Mouse (Mus musculus): ENCODE data around the gene Uqcr11. TPM values are rescaled to one million over a fixed set of nuclear protein-coding genes. Genes with fewer than 3 reads are reported as not detected.
A peak's percentile ranks its signal among the peaks of the same experiment; 100 is the strongest.

Gene Uqcr11
- total RNA-seq, 1 experiment from 2014 or later = 35.4 TPM

DNA sequence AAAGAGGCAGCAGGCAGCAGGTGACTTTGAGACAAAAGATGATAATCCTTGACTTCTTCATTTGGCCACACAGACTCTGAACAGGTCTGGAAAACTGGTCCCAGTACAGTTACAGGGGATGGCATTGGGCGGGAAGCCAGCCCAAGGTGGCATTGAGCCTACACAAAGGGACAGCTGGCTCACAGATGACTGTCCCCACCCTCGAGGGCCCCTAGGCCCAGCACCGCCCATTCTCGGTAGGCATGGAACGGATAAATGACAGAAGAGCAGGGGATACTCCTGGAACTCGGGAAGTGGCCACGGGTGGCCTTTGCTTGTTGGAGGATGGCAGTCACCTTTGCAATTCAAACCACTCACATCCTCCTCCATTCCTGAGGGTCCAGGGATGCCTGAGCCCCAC lies 21.3 kb downstream of the Uqcr11 start:
- ATAC-seq (ENCODE audit: extremely low read depth, insufficient number of reproducible peaks, low FRiP score, poor library complexity, severe bottlenecking) = no peak

DNA sequence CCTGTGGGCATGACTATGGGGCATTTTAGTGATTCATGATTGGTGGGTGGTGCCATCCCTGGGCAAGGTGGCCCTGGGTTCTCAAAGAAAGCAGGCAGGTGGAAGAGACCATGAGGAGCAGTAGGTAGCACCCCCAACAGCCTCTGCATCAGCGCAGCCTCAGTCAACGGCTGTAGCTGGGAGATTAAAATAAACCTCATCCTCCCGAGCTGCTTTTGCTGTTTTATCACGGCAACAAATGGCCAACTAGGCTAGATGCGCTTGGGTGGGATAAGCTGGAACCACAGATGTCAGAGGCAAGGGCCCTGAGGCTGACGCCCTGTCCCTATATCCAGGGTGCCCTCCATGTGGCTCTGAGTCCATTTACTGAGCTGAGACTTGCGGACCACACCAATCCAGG lies 21.9 kb downstream of the Uqcr11 start:
- no peak for ATAC-seq (ENCODE audit: extremely low read depth, insufficient number of reproducible peaks, low FRiP score, poor library complexity, severe bottlenecking)

DNA sequence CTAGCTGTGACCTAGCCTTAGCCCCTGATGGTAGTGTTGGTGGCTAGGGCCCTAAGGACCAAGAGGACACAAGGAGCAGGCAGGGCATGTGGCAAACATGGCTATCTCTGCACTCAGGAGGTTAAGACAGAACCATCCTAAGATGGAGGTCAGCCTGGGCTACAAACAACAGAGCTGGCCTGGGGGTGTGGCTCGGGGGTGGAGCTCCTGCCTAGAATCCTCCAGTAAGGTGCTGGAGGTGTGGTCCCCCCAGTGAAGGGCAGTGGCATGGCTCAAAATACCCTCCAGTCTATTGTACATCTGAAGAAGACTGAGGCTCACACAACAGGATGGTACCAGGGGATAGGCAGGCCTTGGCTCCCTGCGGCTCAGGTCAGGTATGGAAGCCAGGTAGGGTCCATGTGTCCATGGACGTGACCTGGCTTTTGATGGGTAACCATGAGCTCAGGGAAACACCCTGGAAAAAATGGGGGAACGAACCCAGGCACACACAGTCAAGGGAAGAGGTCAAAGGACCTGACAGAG lies 22.5 kb downstream of the Uqcr11 start:
- ATAC-seq (ENCODE audit: extremely low read depth, insufficient number of reproducible peaks, low FRiP score, poor library complexity, severe bottlenecking) = no peak

DNA sequence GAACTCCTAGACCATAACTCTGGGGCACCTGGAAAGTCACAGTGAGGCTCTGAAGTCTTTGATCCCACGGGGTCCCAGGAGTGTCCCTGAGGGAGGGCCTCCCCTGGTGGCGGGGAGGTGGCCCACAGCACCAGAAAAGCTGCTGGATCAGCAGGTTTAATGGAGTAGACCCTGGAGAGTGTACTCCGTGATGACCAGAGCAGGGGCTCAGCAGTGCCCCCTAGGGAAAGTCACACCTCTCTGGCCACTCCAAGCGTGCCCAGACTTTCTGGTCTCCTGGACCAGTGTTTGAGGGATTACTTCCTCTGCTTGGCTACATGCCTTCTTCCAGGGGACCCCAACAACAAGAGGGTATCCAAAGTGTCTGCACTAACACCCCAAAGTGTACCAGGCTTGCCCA lies 23.2 kb downstream of the Uqcr11 start:
- ATAC-seq (ENCODE audit: extremely low read depth, insufficient number of reproducible peaks, low FRiP score, poor library complexity, severe bottlenecking) = no peak

DNA sequence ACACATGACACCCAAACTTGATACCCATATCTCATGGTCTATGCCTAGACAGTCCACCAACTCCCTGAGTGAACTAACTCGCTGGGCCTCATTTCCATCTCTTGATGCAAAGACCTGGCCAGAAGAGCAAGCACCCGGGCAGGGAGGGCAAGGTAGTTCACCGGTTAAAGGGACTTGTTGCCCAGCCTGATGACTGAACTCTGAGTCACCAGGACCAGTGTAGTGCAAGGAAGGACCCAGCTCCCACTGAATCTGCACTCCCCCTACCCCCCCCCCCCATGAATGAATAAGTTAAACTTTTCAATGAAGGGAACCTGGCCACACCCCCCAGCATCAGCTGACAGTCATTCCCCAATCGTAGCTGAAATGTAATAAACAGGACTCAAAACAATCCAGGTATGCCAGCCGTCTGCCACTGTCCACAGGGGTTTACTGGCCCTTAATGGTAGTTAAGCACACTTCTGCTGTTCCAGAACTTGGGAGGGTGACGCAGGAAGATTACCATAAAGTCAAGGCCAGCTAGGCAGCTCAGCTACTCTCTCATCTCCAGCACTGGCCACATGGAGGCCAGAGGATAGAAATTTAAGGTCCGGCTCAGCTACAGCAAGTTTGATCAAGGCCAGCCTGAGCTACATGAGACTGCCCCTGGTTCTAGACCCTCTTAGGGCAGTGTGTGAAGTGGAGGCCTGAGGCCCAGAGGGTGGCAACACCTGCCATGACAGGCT lies 23.8 kb downstream of the Uqcr11 start:
- ATAC-seq (ENCODE audit: extremely low read depth, insufficient number of reproducible peaks, low FRiP score, poor library complexity, severe bottlenecking) = no peak

DNA sequence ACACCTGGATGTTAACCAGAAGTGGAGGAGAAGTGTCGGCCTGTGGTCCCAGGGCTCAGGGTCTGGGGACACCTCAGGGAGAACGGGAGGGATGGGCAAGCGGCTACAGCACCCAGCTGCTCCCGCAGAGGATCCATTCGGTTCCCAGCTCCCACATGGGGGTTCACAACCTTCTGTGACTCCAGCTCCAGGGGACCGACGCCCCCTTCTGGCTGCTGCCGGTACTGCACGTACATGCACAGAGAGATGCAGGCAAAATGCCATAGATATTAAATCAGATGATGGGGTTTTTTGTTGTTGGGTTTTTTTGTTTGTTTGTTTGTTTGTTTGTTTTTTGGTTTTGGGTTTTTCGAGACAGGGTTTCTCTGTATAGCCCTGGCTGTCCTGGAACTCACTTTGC lies 28.9 kb downstream of the Uqcr11 start:
- no peak for ATAC-seq (ENCODE audit: extremely low read depth, insufficient number of reproducible peaks, low FRiP score, poor library complexity, severe bottlenecking)

DNA sequence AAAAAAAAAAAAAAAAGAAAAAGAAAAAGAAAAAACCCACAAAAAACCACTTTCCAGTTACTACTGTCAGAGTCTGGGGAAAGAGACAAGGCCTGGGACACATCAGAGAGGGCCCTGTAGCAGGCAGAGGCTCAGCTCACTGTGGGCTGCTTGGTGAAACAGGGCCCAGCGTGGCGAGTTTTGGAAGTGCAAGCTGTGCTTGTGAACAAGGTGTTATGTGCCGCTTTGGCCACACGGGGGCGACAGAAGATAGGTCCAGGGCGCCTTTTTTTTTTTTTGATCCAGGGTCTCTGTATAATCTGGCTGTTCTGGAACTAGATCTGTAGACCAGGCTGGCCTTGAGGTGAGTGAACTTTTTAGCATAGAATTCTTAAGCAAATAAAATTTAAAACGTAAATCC lies 30.5 kb downstream of the Uqcr11 start:
- ATAC-seq (ENCODE audit: extremely low read depth, insufficient number of reproducible peaks, low FRiP score, poor library complexity, severe bottlenecking) = peak; percentile 81

DNA sequence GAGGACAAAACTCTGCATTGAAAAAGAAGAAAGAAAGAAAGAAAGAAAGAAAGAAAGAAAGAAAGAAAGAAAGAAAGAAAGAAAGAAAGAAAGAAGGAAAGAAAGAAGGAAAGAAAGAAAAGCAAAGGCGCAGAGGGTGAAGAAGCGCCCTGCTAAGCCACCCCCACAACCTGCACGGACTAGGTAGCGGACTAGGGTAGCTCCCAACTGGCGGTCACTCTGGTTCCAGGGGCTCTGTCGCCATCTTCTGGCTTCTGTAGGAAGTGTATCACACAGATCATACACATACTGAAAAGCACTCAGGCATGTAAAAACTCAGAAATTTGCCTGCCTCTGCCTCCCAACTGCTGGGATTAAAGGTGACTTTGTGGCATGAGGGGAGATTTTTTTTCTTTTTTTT lies 32.6 kb downstream of the Uqcr11 start:
- ATAC-seq (ENCODE audit: extremely low read depth, insufficient number of reproducible peaks, low FRiP score, poor library complexity, severe bottlenecking) = no peak

DNA sequence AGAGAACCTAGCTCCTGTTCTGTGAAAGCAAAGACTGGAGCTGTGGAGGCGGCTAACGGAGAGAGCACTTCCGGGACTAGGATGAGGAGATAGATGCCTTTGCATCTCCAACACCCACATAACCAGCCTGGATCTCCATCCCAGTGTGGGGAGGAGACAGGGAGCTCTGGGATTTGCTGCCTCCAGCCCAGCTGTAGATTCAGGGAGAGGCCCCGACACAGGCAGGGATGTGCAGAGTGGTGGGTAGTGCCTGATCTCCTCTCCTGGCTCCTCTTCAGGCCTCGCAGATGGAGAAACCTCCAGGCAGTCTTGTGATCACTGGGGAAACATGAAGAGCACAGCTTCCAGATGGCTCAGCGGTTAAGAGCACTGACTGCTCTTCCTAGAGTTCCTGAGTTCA lies 33.9 kb downstream of the Uqcr11 start:
- no peak for ATAC-seq (ENCODE audit: extremely low read depth, insufficient number of reproducible peaks, low FRiP score, poor library complexity, severe bottlenecking)

DNA sequence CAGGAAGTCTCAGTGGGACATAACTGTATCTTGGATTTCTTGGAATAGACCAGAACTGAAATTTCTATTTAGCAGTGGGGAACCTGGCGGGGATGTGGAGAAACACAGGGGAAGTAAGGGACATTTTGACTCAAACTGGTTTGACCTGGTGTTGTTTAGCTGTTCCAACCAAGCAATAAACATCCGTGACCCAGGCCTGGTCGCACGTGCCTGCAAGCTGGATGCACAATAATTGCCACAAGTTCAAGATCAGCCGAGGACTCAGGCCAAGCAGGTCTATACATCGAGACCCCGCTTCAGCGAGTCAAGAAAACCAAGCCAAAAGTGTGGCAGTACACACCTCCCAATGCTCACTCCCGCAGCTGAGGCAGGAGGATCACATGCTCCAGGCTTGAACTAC lies 34.6 kb downstream of the Uqcr11 start:
- ATAC-seq (ENCODE audit: extremely low read depth, insufficient number of reproducible peaks, low FRiP score, poor library complexity, severe bottlenecking) = no peak

DNA sequence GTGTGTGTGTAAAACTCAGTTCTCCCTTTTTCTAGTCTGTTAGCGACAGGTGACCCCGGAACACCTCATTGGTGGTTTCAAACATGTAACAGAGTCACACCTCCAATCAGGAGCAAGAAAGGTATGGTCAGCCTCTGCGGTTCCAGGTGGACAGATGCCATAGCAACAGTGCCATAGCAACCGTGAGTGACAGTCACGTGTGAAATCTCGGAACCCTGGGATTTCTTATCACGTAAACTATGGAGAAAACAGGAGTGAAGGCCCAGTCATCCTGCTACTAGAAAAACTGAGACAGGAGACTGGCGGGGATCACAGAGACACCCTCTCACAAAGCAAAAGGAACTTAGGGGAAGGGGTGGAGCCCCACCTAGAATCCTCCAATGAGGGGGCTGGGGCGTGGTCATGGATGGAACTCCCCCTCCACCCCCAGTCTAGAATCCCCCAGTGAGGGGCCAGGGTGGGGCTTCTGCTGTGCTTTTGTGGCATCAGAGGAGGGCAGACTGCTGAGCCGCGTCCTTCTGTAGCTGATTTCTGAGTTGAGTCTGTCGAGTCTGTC lies 35.1 kb downstream of the Uqcr11 start:
- peak; percentile 57 for ATAC-seq (ENCODE audit: extremely low read depth, insufficient number of reproducible peaks, low FRiP score, poor library complexity, severe bottlenecking)

DNA sequence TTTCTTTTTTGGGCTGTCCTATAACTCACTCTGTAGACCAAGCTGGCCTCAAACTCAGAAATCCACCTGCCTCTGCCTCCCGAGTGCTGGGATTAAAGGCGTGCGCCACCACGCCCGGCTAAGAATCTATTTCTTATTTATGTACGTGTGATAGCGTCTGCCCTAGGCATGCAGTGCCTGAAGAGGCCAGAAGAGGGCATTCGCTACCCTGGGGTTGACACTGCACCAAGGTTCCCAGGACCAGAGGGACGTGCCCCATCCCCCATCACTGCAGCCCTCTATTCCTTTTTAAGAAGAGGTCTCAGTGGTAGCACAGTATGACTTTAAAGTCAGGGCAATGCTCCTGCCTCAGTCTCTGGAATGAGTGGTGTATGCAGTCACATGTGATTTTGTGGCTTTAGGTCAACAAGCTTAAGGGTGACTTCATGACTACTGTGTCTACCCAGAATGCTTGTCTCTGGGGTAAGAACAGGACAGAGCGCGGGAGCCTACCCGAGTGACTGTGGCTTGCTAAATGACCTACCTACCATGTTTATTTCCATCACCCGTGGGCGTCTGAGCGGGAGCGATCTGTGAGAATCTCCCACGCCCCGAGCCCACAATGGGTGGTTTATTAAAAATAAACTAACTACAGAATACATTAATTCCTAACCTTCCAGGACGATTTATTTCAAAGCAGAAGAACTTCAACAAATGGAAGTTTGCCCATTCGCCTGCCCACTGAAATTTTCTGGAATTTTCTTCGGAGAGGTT lies 36.5 kb downstream of the Uqcr11 start:
- ATAC-seq (ENCODE audit: extremely low read depth, insufficient number of reproducible peaks, low FRiP score, poor library complexity, severe bottlenecking) = no peak

DNA sequence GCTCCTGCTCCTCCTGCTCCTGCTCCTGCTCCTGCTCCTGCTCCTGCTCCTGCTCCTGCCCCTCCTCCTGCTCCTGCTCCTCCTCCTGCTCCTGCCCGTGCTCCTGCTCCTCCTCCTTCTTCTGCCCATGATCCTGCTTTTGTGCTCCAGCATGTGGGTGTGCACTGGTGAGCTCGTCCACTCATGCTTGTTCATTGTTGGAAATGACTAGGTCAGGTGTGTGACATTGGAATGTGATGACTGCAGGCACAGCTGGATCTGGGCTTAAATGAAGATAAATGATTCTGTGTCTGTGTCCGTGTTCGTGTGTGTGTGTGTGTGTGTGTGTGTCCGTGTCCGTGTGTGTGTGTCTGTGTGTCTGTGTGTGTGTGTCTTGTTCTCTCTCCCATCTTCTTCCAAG lies 38.2 kb downstream of the Uqcr11 start:
- no peak for ATAC-seq (ENCODE audit: extremely low read depth, insufficient number of reproducible peaks, low FRiP score, poor library complexity, severe bottlenecking)

DNA sequence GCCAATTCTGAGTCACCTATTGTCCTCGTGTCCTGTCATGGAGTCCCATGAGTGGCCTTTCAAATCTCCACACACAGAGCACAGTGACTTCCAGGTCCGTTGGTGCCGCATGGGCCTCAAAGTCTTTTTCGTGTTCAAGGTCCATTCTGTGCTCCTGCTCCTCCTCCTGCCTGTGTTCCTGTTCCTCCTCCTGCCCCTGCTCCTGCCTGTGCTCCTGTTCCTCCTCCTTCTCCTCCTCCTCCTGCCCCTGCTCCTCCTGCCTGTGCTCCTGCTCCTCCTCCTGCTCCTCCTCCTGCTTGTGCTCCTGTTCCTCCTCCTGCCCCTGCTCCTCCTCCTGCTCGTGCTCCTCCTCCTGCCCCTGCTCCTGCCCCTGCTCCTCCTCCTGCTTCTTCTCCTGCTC lies 38.7 kb downstream of the Uqcr11 start:
- ATAC-seq (ENCODE audit: extremely low read depth, insufficient number of reproducible peaks, low FRiP score, poor library complexity, severe bottlenecking) = no peak

DNA sequence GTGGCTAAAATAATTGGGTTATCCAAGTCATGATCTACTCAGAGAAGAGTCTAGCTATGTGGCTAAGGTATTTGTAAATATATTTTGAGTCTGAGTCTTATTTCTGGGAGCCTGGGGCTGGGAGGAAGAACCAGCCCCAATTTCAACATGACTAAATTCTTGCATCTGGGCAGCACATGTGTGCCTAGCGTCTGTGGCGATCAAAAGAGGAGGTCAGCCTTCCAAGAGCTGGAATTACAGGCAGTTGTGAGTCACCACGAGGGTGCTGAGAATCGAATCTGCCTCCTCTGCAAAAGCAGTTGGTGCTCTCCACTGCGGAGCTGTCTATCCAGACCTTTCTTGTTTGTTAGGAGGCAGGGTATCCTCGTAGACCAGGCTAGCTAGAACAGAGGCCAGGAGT lies 40.9 kb downstream of the Uqcr11 start:
- no peak for ATAC-seq (ENCODE audit: extremely low read depth, insufficient number of reproducible peaks, low FRiP score, poor library complexity, severe bottlenecking)

DNA sequence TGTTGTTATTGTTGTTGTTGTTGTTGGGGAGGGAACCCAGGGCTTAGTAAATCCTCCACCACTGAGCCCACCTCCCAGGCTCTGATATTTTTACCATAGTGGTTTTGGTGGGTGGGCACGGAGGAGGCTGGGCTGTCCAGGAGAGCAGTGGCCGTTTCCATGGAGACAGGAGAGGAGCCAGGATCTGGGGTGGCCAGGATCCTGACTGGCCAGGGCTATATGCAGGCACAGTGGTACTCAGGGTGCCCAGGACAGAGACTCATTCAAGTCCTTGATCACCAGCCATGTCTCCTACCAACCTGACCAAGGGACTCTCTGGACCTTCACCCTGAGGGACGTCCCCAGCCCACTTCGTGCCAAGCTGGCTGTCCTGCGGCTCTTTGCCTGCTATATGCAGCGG lies 42.9 kb downstream of the Uqcr11 start:
- ATAC-seq (ENCODE audit: extremely low read depth, insufficient number of reproducible peaks, low FRiP score, poor library complexity, severe bottlenecking) = no peak

DNA sequence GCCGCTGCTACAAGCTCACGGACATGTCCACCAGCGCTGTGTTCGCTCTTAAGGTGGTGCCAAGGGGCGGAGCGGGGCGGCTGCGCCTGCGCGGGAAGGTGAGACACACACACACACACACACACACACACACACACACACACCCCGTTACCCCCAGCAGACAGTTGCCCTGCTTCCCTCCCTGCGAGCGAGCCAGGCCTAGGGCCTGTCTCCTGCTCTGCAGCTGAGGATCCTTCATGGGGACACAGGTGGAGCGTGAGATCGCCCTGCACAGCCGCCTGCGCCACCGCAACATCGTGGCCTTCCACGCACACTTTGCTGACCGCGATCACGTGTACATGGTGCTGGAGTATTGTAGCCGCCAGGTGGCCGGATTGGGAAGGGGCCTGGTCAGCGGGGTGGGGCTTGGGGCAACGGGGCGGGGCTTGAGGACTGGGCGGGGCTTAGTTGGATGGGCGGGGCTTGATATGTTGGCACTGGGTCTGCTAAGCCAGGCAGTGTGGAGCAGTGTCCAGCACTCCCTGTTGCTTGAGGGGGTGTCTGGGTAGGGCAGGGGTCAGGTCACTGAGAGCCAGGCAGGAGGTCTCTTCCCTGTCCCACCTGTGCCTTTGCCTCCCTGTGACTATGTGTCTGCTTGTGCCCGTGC lies 48.5 kb downstream of the Uqcr11 start:
- ATAC-seq (ENCODE audit: extremely low read depth, insufficient number of reproducible peaks, low FRiP score, poor library complexity, severe bottlenecking) = no peak

DNA sequence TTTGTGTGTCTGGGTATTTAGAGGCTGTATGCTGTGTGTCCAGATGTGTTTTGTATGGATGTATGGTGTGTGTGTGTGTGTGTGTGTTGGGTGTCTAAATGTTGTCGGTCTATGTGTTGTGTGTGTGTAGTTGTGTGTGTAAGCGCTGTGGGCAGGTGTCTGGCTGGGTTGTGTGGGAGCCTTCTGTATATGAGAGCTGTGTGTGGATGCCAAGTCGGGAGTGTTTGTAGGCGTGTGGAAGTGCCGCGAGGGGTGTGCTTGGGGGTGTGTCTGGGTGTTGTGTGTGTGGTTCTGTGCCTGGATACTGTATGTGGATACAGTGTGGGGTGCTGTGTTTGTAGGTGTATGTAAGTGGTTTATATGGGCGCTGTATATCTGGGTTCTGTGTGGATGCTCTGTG lies 49.3 kb downstream of the Uqcr11 start:
- ATAC-seq (ENCODE audit: extremely low read depth, insufficient number of reproducible peaks, low FRiP score, poor library complexity, severe bottlenecking) = no peak

DNA sequence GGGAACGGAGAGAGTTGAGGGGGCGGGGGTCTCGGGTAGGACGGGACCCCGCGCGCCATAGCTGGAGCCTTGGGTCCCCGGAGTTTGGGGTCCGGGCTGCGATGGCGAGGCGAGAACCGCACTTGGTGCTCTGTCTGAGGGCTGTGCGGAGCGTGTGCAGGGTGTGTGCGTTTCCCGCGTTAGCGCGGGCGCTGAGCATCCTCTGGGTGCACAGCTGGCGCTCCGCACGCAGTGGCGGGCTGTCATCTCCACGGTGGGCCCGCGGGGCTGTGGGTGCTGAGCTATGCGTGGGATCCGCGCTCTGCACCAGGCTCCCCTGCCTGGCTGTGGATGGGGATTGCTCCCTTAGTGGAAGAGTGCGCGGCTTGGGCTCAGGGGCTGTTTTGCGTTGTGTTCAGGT lies 49.9 kb downstream of the Uqcr11 start:
- no peak for ATAC-seq (ENCODE audit: extremely low read depth, insufficient number of reproducible peaks, low FRiP score, poor library complexity, severe bottlenecking)

Measured in neutrophil, adult 5-6 weeks (primary cell).